Mouse (Mus musculus): ENCODE data around the gene Tmem41b. TPM values are rescaled to one million over a fixed set of nuclear protein-coding genes. Genes with fewer than 3 reads are reported as not detected.
A peak's percentile ranks its signal among the peaks of the same experiment; 100 is the strongest.

Tmem41b gene
- polyA plus RNA-seq, 1 experiment from 2014 or later = 66.1 TPM

DNA sequence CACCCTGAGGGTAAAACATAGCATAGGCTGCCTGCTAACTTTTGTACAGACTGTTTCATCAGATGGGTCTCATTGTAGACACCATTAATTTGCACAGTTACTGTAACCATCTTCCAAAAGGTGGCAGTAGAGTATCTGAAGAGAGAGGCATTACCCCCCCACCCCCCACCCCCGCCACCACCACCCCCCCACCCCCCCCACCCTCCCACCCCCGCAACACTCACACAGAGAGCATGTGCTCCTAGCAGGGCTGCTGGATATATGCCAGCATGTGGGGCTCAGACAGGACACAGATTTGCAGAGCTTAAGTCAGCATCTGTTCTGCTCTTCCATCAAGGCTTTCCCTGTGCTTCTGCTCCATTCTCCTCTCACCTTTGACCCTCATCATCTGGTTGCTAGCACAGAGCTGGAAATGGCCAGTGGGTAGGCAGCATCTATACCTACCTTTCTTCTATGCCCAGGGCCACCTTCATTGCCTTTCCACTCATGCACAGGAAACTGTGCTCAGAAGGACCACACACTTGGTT lies 17.7 kb downstream of the Tmem41b start:
- peak; percentile 78 for ATAC-seq
- H3K4me1 ChIP-seq (replicated peaks) = peaks cover 14% of the 10 kb centered on the region
- no peaks in the 10 kb centered on the region for H3K27me3 ChIP-seq
- no peak overlapping the region for H3K4me2 ChIP-seq (replicated peaks)
- no peak overlapping the region for H3K9ac ChIP-seq (replicated peaks)
- no peaks in the 10 kb centered on the region for H3K9me3 ChIP-seq
- 5% methylated on average over 2 of the region's 2 CpGs for WGBS
- H3K36me3 ChIP-seq = peaks cover 6% of the 10 kb centered on the region
- H3K27ac ChIP-seq = peak overlapping the region; percentile 76
- H3K4me3 ChIP-seq (replicated peaks) = no peak overlapping the region

GRCm38 (mm10) chr7:109967805-109968579 lies 18.7 kb downstream of the Tmem41b start:
- H3K4me2 ChIP-seq (replicated peaks) = no peak overlapping the region
- WGBS = 57% methylated on average over 11 of the region's 11 CpGs
- H3K4me1 ChIP-seq (replicated peaks) = peaks cover 14% of the 10 kb centered on the region
- H3K27me3 ChIP-seq = no peaks in the 10 kb centered on the region
- H3K36me3 ChIP-seq = peaks cover 6% of the 10 kb centered on the region
- ATAC-seq = peak; percentile 78
- H3K9ac ChIP-seq (replicated peaks) = peak overlapping the region; percentile 23; the same call in 1 of the 2 replicates
- no peaks in the 10 kb centered on the region for H3K9me3 ChIP-seq
- H3K27ac ChIP-seq = peak overlapping the region; percentile 76
- no peak overlapping the region for H3K4me3 ChIP-seq (replicated peaks)

DNA sequence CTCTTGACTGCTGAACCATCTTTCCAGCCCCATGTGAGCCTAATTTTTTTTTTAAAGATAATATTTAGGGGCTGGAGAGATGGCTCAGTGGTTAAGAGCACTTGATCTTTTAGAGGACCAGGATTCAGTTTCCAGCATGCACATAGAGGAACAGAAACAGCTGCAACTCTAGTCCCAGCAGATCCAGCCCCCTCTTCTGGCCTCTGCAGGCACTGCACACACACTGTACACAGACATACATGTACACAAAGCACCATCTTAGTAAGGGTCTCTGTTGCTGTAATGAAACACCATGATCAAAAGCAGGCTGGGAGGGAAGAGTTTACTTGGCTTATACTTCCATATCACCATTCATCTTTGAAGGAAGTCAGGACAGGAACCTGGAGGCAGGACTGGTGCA lies 21.1 kb downstream of the Tmem41b start:
- no peak for ATAC-seq

GRCm38 (mm10) chr7:109963707-109964106 lies 23.0 kb downstream of the Tmem41b start:
- H3K9me3 ChIP-seq = no peaks in the 10 kb centered on the region
- WGBS = 94% methylated on average over 4 of the region's 4 CpGs

More for the DNA sequence above, 21.1 kb downstream of the Tmem41b start:
- Histone ChIP-seq H3K9me3 (no peaks in the 10 kb centered on the region), H3K27me3 (no peaks in the 10 kb centered on the region), H3K4me2 (replicated peaks) (no peak overlapping the region), H3K36me3 (no peaks in the 10 kb centered on the region), H3K4me1 (replicated peaks) (peaks cover 20% of the 10 kb centered on the region), H3K27ac (no peak overlapping the region), H3K4me3 (replicated peaks) (no peak overlapping the region), H3K9ac (replicated peaks) (no peak overlapping the region)

DNA sequence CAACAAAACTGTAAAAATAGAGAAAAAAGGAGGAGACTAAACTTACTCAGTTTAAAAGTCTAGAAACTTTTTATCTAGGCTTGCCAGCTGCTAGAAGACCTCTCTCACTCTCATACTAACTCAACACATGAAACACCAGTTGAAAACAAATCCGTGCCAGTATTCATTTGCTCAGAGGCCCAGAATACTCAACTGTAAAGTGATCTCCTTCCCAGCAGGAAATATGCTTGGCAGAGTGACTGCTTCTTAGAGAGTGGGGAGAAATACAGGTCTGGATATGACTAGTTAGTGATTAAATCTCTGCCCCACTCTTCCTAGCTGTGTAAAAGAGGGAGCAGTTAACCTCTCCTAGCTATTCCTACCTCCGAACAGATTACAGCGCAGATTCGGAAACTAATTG lies 24.1 kb downstream of the Tmem41b start:
- no peaks in the 10 kb centered on the region for H3K27me3 ChIP-seq
- H3K4me2 ChIP-seq (replicated peaks) = no peak overlapping the region
- H3K9ac ChIP-seq (replicated peaks) = no peak overlapping the region
- peaks cover 26% of the 10 kb centered on the region for H3K4me1 ChIP-seq (replicated peaks)
- WGBS = 80% methylated on average over 4 of the region's 4 CpGs
- no peaks in the 10 kb centered on the region for H3K36me3 ChIP-seq
- no peak overlapping the region for H3K27ac ChIP-seq
- no peak overlapping the region for H3K4me3 ChIP-seq (replicated peaks)
- H3K9me3 ChIP-seq = no peaks in the 10 kb centered on the region
- no peak for ATAC-seq

More at GRCm38 (mm10) chr7:109963707-109964106, 23.0 kb downstream of the Tmem41b start:
- no peak for ATAC-seq
- Histone ChIP-seq H3K36me3 (no peaks in the 10 kb centered on the region), H3K27ac (no peak overlapping the region), H3K4me3 (replicated peaks) (no peak overlapping the region), H3K4me2 (replicated peaks) (no peak overlapping the region), H3K4me1 (replicated peaks) (peaks cover 22% of the 10 kb centered on the region), H3K9ac (replicated peaks) (no peak overlapping the region), H3K27me3 (no peaks in the 10 kb centered on the region)

DNA sequence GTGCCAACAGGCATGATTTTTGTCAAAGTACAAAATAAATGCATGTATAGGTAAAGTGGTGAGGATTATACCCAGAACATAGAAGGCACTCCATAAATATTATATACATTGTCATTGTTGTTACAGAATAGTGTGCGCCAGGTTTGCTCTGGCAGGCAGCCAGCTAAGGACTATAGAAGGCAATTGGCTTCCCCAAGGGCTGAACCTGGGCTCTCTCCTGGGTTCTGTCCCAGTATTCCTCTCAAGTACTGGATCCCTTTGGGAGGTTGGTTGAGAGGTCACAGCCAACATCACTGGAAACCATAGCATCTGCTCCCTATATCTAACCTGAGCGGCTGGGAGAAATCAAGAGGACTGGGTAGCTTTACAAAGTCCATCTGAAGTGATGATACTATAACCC lies 25.2 kb downstream of the Tmem41b start:
- Histone ChIP-seq H3K9ac (replicated peaks) (no peak overlapping the region), H3K27ac (no peak overlapping the region), H3K4me1 (replicated peaks) (peaks cover 34% of the 10 kb centered on the region), H3K4me2 (replicated peaks) (no peak overlapping the region), H3K27me3 (no peaks in the 10 kb centered on the region), H3K4me3 (replicated peaks) (no peak overlapping the region), H3K9me3 (no peaks in the 10 kb centered on the region), H3K36me3 (no peaks in the 10 kb centered on the region)
- WGBS = 83% methylated on average over 2 of the region's 2 CpGs
- no peak for ATAC-seq

DNA sequence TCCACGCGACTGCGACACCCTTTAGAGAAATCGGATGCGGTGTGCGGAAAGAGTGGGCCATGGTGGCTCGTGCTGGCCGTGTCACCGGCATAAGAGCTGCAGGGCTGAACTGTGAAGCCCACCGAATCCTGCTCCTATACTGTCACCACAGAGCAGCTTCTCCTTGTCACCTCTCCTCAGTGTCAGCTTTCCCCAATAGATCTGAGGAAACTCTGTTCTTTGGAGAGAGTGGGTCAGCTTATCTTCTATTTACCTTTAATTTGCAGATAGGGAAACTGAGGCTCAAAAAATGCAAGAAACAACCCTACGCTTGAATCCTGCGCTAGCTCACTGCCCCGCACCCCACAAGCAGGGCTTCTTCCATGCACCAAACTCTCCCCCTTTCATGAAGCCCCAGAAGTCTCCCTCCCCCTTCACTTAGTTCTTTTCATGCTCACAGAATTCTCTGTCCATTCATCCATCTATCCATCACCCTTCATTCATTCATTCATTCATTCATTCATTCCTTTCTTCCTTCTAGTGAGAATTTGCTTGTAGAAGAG lies 26.0 kb downstream of the Tmem41b start:
- H3K9me3 ChIP-seq = no peaks in the 10 kb centered on the region
- no peak; the same call in 1 of the 2 replicates for ATAC-seq
- WGBS = 11% methylated on average over 13 of the region's 13 CpGs
- peak overlapping the region; percentile 85 for H3K4me3 ChIP-seq (replicated peaks)
- peak overlapping the region; percentile 95 for H3K27ac ChIP-seq
- peak overlapping the region; percentile 71 for H3K4me2 ChIP-seq (replicated peaks)
- peak overlapping the region; percentile 94 for H3K9ac ChIP-seq (replicated peaks)
- no peaks in the 10 kb centered on the region for H3K36me3 ChIP-seq
- H3K27me3 ChIP-seq = no peaks in the 10 kb centered on the region
- H3K4me1 ChIP-seq (replicated peaks) = peaks cover 39% of the 10 kb centered on the region

- H3K4me2 ChIP-seq (replicated peaks) = peak within 1 kb of the TSS; percentile 71
- under 1% methylated on average over 89 of the region's 107 CpGs for WGBS
- ATAC-seq = peak; percentile 97
- peak within 1 kb of the TSS; percentile 94 for H3K9ac ChIP-seq (replicated peaks)
- H3K27me3 ChIP-seq = no peaks in the 10 kb centered on the region
- peak within 1 kb of the TSS; percentile 85 for H3K4me3 ChIP-seq (replicated peaks)
- H3K27ac ChIP-seq = peak within 1 kb of the TSS; percentile 95
- H3K36me3 ChIP-seq = no peaks in the 10 kb centered on the region
- peaks cover 46% of the 10 kb centered on the region for H3K4me1 ChIP-seq (replicated peaks)
- H3K9me3 ChIP-seq = no peaks in the 10 kb centered on the region
These were observed 26.8 kb downstream of the Tmem41b start, which contains the start of gene Dennd5a for GRCm38 (mm10) chr7:109959716-109960612. Gene Dennd5a (minus strand): TSS chr7:109960470.

- 0 out of 2 replicates have a peak, but pooled peaks have one; percentile 5 for ATAC-seq
- 6% methylated on average over 18 of the region's 18 CpGs for WGBS
- H3K27me3 ChIP-seq = no peaks in the 10 kb centered on the region
- H3K9me3 ChIP-seq = no peaks in the 10 kb centered on the region
- H3K9ac ChIP-seq (replicated peaks) = peak overlapping the region; percentile 94
- H3K4me3 ChIP-seq (replicated peaks) = peak overlapping the region; percentile 85
- H3K36me3 ChIP-seq = no peaks in the 10 kb centered on the region
- peak overlapping the region; percentile 95 for H3K27ac ChIP-seq
- H3K4me2 ChIP-seq (replicated peaks) = peak overlapping the region; percentile 71
- H3K4me1 ChIP-seq (replicated peaks) = peaks cover 49% of the 10 kb centered on the region
These were observed 27.6 kb downstream of the Tmem41b start for GRCm38 (mm10) chr7:109958843-109959715.

DNA sequence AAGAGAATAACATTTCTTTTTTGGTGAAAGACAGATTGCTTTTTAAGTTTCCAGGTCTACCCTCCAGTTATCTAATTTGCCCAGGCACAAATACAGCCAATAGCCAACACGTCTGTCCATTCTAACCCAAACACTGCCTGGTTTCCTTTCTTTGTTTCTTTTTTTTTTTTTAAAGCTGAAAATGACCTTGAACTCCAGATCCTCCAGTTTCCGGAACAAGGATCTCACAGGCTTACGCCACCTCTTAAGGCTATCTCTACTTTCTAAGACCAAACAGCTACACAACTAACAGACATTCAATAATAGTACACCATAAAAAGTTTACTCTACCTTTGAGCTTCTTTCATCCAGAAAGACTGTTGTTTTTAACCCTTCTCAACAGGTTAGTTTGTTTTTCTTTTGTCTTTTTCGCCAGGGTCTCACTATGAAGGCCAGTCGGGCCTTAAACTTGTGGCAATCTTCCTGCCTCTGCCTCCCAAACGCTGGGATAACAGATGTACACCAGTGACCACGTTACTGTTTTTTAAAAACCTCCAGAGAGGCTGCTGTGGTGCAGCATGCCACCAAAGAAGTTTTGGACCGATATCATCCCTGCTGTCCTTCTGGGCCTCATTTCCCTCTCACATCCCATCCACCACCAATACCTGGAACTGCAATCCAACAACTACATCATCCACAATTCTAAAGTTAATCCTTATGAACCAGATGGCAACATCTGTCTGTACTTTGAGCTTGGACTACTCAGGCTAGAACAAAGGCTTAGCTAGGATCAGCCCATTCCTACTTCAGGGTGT lies 28.5 kb downstream of the Tmem41b start:
- peak overlapping the region; percentile 94 for H3K9ac ChIP-seq (replicated peaks)
- no peaks in the 10 kb centered on the region for H3K36me3 ChIP-seq
- H3K4me1 ChIP-seq (replicated peaks) = peaks cover 49% of the 10 kb centered on the region
- H3K9me3 ChIP-seq = no peaks in the 10 kb centered on the region
- H3K27ac ChIP-seq = no peak overlapping the region
- no peak for ATAC-seq
- H3K4me3 ChIP-seq (replicated peaks) = peak overlapping the region; percentile 85
- 71% methylated on average over 8 of the region's 8 CpGs for WGBS
- no peaks in the 10 kb centered on the region for H3K27me3 ChIP-seq
- peak overlapping the region; percentile 71 for H3K4me2 ChIP-seq (replicated peaks)
